Mouse (Mus musculus): ENCODE results near the gene Art3.

The Art3 gene

DNA sequence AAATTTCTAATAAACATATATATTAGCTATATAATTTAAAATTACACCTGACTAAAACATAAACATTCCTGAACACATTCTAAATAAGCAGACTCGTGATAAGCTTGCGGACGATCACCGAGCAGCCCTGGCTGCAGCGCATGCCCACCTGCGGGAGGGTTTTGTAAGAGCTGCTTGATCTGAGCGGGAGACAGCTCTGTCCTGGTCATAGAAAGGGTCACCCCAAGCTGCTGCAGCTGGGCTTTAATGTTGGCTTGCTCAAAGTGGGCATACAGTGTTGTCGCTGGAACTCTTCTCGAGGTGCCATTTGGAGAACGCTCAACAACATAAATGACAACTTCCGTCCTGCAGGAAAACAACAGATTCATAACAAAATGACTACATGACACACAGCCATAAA, 92.5 kb downstream of the Art3 start:
- no peak for DNase-seq (ENCODE audit: low spot score)

DNA sequence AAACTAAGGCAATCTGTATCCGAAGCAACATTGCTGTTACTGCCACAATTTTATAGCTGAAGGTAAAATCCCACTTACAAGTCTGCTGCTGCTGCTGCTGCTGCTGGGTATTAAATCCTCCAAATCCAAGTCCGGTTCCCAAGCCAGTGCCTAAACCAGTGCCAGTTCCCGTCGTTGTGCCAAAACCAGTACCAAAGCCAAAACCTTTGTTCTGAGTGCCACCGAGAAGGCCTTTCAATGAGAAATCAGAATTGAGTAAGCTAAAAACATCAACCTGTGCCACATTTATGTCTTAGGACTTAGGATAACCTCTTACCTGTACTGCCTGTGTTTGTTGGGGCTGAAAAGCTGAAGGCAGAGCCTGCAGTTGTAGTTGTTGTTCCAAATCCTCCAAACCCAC, 99.1 kb downstream of the Art3 start:
- no peak for DNase-seq (ENCODE audit: low spot score)

DNA sequence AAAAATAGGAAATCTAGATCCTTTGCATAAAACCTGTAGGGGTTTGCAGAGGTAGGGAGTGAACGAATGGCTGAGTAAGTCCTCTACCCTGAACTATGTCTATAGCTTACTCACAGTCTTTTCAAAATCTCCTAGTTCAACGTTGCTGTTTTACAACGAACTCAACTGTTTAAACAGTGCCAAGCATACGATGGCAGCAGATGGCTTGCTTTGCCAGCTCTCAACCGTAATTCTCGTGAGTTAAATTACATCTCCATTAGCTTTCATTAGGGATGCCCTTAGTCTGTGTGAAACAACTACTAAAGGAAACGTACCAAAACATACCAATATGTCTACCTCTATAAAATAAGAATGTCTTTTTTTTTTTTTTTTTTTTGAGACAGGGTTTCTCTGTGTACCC, 100.0 kb downstream of the Art3 start:
- no peak for DNase-seq (ENCODE audit: low spot score)

DNA sequence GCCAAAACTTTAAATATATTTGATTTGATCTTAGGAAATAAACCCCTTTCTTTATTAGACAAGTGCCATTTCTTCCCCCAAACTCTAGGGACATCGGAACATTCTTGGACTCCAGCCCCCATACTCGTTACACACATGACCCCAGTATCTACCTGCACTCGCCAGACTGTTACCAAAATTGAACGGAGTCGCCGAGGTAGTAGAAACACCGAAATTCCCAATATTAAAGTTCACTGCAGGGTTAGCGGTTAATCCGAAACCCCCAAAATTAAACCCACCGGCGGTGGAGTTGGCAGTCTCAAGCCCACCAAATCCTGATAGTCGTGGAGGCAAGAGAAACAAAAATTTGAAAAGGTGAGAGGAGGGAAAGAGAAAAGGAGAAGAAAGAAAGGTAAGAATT, 102.4 kb downstream of the Art3 start:
- peak; percentile 34 for DNase-seq (ENCODE audit: low spot score)

DNA sequence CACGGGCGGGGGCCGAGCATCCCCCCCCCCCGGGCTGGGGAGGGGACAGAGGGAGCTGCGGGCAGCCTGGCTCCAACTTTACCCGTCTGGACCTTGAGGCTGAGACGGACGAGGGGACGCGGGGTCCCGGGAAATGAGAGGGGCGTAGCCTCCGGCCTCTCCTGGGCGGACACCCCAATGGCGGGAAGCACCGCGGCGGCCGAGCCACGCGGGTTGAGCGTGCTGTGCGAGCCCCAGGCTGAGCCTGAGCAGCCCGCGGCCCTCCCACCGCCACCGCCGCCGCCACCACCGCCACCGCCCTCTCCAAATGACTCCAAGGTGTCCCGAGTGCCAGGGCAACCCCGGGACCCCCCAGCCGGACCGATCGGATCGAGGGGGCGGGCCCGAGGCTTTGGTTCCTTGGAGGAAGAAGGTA, 103.0 kb downstream of the Art3 start:
- peak; percentile 57 for DNase-seq (ENCODE audit: low spot score)

DNA sequence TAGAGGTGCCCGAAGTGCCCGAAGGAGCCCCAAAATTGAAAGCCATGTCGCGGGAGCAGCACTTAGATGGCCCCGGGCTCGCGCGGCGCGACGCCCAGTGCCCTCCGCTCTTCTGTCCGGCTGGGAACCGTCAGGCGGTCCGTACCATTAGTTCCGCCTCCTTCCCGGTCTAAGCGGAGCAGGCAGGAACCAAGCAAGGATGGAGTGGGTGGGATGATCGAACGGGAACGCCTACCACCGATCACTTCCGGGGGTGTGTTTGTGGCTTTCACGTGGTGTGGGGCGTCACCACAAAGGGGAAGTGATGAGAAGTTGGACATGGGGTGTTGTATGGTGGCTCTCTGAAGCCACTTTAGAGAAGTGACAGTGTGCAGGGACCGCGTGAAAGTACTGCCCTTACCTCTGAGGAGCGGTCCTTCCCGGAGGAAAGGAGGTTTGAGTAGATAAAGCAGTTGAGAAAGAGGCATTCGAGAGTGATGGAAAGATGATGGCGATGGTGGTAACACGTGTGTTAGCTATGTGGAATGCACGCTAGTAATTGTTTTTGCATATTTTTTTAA, 103.5 kb downstream of the Art3 start, which contains the start of gene Nup54:
TSS of gene Nup54 (minus strand) at position 195 of the 560 bp plus-strand sequence.
- peak; percentile 98 for DNase-seq (ENCODE audit: low spot score)

DNA sequence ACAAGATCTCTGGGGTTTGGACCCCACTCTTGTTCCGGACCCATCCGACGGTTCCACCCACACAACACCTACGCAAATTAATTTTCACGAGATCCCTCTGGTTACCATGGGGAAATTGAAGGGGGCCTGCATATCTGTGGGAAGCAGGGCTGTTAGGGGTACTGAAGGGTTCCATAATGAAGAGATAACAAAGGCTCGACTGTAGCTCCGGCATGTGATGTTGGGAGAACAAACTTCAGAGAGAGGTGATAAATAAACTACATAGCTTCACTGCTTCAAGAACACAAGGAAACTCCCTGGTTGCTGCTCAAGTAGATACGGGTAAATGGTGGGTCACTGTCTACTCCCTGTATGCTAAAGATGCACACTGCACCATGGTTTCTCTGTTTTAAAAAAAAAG, 106.9 kb downstream of the Art3 start:
- no peak for DNase-seq (ENCODE audit: low spot score)

DNA sequence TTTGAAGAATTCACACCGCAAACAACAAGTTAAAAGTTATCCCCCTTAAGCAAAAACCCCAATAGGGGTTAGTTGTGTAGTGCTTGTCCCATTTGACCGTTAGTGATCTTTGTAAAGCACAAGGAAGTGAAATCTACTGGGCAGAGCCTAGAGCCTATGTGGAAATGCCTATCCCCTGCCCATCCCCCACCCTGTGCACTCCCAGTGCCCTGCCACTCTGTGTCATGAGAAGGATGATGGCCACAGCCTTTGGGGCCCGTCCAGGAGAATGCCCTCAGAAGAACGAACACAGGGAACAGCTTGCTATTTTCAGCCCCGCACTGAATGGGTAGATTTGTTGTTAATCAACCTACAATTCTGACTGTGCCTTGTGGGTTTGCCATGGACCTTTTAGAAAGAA, 109.9 kb downstream of the Art3 start:
- DNase-seq (ENCODE audit: low spot score), result no peak

DNA sequence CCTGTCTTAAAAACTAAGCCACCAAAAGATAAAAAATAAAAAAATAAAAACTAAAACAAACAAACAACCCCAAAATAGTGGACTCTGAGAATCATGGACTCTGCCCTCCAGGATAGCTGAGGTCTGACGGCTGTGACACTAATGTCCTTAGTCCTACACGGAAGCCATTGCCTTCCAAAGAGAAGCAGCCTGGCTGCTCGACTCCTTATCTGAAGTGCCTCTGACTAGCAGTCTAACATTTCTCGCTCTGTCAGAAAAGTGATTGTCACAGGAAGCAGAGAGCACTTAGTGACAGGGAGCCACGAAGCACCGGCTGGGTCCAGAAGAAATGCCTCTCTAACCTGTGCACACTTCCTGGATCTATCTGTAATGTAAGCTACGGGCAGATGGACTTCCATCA, 111.3 kb downstream of the Art3 start:
- no peak for DNase-seq (ENCODE audit: low spot score)

DNA sequence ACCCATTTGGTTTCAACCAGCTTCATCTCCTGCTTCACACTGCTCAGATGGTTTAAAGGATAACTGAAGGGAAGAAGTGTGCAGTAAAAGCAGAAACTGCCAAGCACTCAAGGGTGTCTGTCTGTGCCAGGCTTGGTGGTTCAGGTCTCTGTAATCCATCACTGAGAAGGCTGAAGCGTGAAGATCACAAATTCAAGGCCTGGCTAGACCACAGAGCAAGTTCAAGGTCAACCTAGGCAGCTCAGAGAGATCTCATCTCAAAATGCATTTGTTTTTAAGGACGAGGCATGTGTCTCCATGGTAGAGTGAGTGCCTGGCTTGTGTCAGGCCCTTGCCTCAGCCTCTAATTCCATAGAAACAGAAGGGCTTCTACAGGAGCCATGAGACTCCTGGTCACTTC, 113.4 kb downstream of the Art3 start:
- DNase-seq (ENCODE audit: low spot score), result no peak

DNA sequence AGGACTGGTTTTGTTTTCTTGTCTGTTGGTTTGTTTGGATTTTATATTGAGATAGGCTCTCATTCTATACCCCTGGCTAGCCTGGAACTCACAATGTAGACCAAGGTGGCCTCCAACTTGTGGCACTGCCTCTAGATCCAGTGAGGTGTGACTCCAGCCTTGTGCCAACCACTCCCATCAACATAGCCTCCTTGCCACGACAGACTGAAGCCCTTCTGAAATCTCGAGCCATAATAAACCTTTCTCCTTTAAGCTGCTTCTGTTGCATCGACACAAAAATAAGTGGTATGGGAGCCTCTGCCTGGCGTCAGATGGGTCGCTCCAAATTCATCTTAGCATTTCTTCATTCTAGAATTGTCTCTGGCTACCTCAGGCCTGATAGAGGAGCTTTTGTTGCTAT, 115.1 kb downstream of the Art3 start:
- DNase-seq (ENCODE audit: low spot score), result no peak

DNA sequence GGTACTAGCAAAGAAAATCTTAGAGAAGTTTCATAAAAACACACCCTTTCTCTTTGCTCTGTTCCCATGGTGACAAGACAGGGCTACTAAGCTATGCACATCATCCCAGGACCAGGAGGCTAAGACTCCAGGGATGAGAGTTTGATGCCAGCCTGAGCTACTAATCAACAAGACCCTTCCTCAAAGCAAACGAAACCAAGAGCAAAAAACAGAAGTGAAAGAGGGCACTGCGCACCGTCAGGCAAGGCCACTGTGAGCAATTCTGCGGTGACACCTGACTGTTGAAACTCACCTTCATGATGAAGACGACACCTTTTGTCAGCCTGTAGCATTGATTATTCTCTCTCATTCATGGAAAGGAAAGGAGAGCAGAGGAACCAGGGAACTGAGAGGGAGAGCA, 121.2 kb downstream of the Art3 start:
- DNase-seq (ENCODE audit: low spot score), result no peak

DNA sequence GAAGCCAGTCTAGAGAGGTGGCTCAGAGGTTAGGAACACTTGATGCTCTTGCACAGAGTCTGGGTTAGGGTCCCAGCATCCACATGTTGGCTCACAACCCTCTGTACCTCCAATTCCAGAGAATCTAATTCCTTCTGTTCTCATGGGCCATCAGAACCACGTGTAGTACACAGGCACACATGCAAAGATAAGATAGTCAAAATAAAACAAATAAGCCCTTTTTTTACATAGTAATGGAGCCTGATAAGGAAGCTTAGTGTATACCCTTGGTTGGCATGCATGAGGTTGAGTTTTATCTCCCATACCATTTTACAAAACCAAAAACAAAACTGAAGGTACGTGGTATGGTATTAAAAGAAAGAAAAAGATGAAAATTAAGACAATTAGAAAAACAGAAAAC, 125.8 kb downstream of the Art3 start:
- DNase-seq (ENCODE audit: low spot score), result no peak

DNA sequence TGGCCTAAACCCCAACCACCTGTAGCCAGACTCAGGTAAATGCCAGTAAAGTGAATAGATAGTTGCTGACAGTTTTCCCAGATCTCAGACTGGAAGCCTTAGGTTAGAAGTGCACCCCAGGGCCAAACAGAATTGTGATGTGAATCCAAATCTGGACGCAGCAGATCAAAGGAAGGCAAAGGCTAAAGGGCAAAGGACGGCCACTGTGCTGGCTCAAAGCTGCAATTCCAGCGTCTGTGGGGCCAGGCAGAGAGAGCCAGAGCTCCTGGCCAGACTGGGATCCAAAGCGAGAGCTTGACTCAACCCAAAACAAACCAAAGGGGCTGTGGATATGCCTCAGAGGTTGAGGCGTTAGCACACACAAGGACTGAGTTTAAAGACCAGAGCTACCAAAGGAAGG, 127.1 kb downstream of the Art3 start:
- no peak for DNase-seq (ENCODE audit: low spot score)

DNA sequence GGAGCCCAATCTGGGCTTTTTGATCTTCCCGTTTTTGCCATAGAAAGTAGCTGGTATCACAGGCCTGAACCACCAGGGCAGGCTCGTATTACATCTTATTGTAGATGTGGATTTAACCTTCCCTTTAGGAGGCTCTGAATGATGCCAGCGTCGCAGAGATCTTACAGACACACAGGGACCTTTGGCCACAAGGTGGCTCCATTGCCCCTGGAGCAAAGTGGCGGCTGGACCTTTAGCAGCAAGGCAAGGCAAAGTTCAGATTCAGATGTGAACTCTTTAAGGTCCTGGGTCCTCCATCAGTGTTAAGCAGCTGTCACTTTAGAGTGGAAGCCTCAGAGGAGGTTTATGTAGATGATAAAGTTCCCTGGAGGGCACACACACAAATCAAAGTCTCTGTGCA, 129.7 kb downstream of the Art3 start:
- DNase-seq (ENCODE audit: low spot score), result peak; percentile 81
